Mouse (Mus musculus): ENCODE results near the gene Jaml.

Gene Jaml

GRCm38 (mm10) chr9:45079011-45079410 is at the start of gene Jaml:
Jaml (plus strand) TSS chr9:45079183.
- no peak for DNase-seq (ENCODE audit: low read depth)

- no peak for DNase-seq (ENCODE audit: low read depth)
Observed at GRCm38 (mm10) chr9:45030341-45030740, 48.6 kb upstream of the Jaml start.

GRCm38 (mm10) chr9:45032261-45032660 is 46.7 kb upstream of the Jaml start:
- no peak for DNase-seq (ENCODE audit: low read depth)

GRCm38 (mm10) chr9:45034526-45034925 is 44.5 kb upstream of the Jaml start:
- DNase-seq (ENCODE audit: low read depth) = no peak

GRCm38 (mm10) chr9:45037803-45038202 is 41.2 kb upstream of the Jaml start:
- DNase-seq (ENCODE audit: low read depth) = peak; percentile 45

- DNase-seq (ENCODE audit: low read depth) = no peak
Observed at GRCm38 (mm10) chr9:45039499-45039898, 39.5 kb upstream of the Jaml start, which contains the start of gene Mpzl2. Mpzl2 (plus strand) TSS chr9:45039799.

GRCm38 (mm10) chr9:45040066-45040845 is 38.7 kb upstream of the Jaml start:
- DNase-seq (ENCODE audit: low read depth) = no peak

- DNase-seq (ENCODE audit: low read depth) = peak; percentile 94
Observed at GRCm38 (mm10) chr9:45041131-45041838, 37.7 kb upstream of the Jaml start.

GRCm38 (mm10) chr9:45042056-45042720 is 36.8 kb upstream of the Jaml start:
- DNase-seq (ENCODE audit: low read depth) = no peak

GRCm38 (mm10) chr9:45042947-45043346 is 36.0 kb upstream of the Jaml start:
- DNase-seq (ENCODE audit: low read depth) = no peak

- no peak for DNase-seq (ENCODE audit: low read depth)
Observed at GRCm38 (mm10) chr9:45046973-45047372, 32.0 kb upstream of the Jaml start.

GRCm38 (mm10) chr9:45048511-45048910 is 30.5 kb upstream of the Jaml start:
- peak; percentile 54 for DNase-seq (ENCODE audit: low read depth)

- DNase-seq (ENCODE audit: low read depth) = peak; percentile 22
Observed at GRCm38 (mm10) chr9:45049731-45050130, 29.3 kb upstream of the Jaml start.

- no peak for DNase-seq (ENCODE audit: low read depth)
Observed at GRCm38 (mm10) chr9:45050301-45050700, 28.7 kb upstream of the Jaml start.

- no peak for DNase-seq (ENCODE audit: low read depth)
Observed at GRCm38 (mm10) chr9:45055082-45055713, 23.8 kb upstream of the Jaml start, which contains the start of gene Mpzl3. Mpzl3 (plus strand) TSS chr9:45055186.

- no peak for DNase-seq (ENCODE audit: low read depth)
Observed at GRCm38 (mm10) chr9:45058304-45058940, 20.6 kb upstream of the Jaml start.

- no peak for DNase-seq (ENCODE audit: low read depth)
Observed at GRCm38 (mm10) chr9:45060151-45060550, 18.8 kb upstream of the Jaml start.

GRCm38 (mm10) chr9:45062677-45063076 is 16.3 kb upstream of the Jaml start:
- no peak for DNase-seq (ENCODE audit: low read depth)

- DNase-seq (ENCODE audit: low read depth) = no peak
Observed at GRCm38 (mm10) chr9:45064421-45064820, 14.6 kb upstream of the Jaml start.

- DNase-seq (ENCODE audit: low read depth) = peak; percentile 8
Observed at GRCm38 (mm10) chr9:45066735-45067134, 12.2 kb upstream of the Jaml start.

- DNase-seq (ENCODE audit: low read depth) = no peak
Observed at GRCm38 (mm10) chr9:45071800-45072199, 7.2 kb upstream of the Jaml start.

GRCm38 (mm10) chr9:45077859-45078258 is 1.1 kb upstream of the Jaml start:
- DNase-seq (ENCODE audit: low read depth) = no peak

All from 416B (cell line).